Mouse (Mus musculus): ENCODE measurements at regions not wholly inside any gene's neighbourhood (a gene's known extent, or its start where the extent isn't known, plus 50 kb on each side); places are given as distances from the start of the nearest gene placed in this dataset.
"Not testable (repeated sequence)": the region's sequence is repeated elsewhere in the genome, so short reads cannot be mapped to it uniquely, and the experiment has no call there.

GRCm38 (mm10) chr12:27984261-27984841, 567.8 kb downstream of the Dcdc2c start:
- ATAC-seq (ENCODE audit: insufficient number of reproducible peaks, low FRiP score, low TSS enrichment) = no peak

DNA sequence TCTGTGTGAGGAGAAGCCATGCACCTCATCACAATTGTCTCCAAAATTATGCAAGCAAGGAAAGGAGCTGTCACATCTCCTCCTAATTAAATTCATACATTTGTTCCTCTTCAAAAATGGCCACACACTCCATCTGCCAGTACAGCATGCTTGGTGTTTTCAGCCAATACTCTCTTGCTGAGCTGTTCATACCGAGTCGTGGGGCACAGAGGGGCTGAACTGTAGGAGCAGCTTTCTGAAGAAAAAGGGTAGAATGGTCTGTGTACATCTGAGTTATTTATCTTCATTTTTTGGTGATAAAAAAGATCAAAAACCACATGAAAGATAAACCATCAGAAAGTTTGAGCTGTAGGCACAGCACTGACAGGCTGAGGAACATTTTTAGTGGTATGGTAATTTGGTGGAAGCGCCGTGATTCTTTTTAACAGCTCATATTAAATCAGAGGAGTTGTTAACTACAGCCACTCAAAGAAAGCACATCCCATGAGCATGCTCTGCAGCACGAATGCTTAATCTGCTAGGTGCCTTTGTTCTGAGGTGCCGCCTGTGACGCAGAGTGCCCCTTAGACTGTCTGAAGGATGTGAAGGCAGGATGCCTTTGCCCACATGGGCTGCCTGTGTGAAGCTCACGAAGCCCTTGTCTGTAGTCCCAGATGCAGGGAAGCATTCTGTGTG, 573.8 kb downstream of the Dcdc2c start:
- ATAC-seq (ENCODE audit: insufficient number of reproducible peaks, low FRiP score, low TSS enrichment) = no peak

DNA sequence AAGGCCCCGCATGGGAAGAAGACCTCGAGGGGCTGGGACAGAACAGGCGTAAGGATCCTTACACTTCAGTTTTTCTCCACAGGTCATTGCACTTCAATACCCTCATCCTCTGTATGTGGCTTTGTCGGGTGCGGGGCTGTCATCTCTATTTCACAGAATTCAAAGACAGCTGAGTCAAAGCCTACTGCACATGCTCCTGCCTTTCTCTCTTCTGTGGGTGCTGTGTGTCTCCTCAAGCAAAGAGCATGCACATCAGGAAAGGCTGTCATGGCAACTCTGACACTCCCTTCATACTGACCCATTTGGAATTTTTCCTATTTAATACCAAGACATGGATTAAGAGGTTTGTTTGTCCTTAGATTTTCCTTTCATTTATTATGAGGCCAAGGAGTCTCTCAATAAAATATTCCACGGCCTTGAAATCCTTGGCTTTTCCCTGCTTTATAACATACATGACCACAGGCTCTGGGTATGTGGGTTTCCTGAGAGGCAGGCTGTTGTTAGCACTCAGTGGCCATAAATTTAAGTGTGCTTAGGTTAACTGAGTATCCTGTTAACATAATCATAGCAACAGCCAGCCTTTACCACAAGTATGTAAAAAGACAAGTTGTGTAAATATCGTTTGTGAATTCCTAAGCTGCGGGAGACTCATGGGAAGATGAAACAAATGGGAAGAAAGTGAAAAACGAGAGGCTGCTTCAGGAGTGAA, 574.5 kb downstream of the Dcdc2c start:
- no peak for ATAC-seq (ENCODE audit: insufficient number of reproducible peaks, low FRiP score, low TSS enrichment)

DNA sequence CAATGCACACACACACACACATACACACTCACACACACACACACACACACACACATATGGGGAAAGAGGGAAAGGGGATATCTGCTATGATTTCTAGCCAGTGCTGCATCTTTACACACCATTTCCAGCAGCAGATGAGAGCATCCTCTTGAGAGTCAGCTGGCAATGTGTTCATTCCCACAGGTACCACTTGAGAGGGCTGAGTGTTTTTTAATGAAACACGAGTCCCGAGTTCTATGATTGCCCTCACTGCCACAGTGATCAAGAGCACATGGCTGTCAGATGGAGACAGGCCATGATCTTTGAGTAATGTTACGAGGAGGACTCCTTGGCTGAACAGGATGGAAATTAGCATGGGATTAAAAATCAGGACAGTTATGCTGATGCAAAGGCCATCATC, 589.3 kb downstream of the Dcdc2c start:
- no peak for ATAC-seq (ENCODE audit: insufficient number of reproducible peaks, low FRiP score, low TSS enrichment)

GRCm38 (mm10) chr12:27960064-27960463, 592.1 kb downstream of the Dcdc2c start:
- no peak for ATAC-seq (ENCODE audit: insufficient number of reproducible peaks, low FRiP score, low TSS enrichment)

DNA sequence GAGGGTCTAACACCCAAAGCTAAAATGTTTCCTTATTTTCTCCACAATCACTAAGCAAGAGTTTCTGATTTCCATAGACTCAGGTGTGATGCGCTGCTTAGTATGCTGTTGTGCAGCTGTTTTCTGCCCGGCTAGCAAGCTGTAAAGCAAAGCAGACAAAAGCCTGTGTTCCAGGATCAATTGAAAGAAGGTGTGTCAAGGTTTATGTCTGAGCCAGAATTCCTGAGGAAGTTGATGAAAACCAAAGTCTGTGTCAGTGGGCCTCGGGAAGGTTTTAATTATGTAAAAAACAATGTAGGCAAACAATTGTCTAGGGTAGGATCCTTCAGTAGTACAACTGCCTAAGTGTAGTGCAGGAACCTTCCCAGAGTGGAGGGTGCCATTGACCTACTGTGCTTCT, 604.6 kb downstream of the Dcdc2c start:
- ATAC-seq (ENCODE audit: insufficient number of reproducible peaks, low FRiP score, low TSS enrichment) = no peak

GRCm38 (mm10) chr12:27946866-27947459, 604.6 kb upstream of the Sox11 start:
- no peak for ATAC-seq (ENCODE audit: insufficient number of reproducible peaks, low FRiP score, low TSS enrichment)

- no peak for ATAC-seq (ENCODE audit: insufficient number of reproducible peaks, low FRiP score, low TSS enrichment)
Observed at GRCm38 (mm10) chr12:27945411-27945810, 603.0 kb upstream of the Sox11 start.

DNA sequence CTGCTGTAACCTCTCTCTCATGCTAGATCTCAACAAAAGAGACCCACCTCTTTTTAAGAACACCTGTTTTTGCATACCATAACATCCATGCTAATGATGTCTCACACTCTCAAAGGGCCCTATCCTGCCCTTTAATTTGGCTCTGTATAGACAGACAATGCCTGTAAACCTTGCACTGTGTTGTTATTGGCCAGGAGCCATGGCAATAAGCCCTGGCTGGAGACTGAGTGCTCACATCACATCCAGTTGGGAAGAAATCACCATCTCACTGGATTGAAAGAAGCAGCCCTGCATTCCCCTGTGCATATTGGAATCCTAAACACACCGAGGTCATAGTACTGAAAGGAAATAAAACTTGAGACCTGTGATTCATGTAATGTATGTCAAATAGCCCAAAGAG, 598.7 kb upstream of the Sox11 start:
- ATAC-seq (ENCODE audit: insufficient number of reproducible peaks, low FRiP score, low TSS enrichment) = no peak

DNA sequence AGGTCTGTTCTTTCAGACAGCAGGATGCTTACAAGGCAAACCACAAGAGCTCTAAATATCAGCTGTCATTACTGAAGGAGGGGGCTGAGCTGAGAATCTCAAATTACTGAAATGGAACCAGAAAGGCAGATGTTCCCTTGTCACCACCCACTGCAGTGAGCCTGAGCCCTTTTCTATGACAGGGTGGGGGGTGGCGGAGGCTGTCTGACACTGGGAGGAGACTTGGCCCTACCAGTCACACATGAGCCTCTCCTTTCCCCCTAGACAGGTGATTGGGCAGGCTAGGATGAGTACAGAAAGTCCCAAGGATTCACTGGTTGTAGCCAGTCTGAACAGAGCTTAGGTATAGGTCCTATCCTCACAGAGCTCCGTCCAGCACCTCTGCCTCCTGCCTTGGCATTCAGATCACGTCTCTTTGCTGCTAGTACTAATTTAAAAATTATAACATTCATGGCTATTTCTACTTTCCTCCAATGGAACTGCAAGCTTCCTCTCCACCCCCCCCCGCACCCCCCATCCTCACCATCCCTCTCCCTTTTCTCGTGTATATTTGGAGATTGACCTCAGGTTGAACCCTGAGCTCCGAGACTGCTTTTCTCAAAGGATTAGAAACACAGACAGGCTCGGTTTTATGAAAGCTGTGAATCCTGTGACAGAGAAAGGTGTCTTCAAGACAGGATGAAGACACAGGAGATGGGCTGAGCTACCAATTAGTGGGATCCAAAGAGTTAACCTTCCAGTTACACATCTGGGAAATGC, 590.2 kb upstream of the Sox11 start:
- no peak for ATAC-seq (ENCODE audit: insufficient number of reproducible peaks, low FRiP score, low TSS enrichment)

- ATAC-seq (ENCODE audit: insufficient number of reproducible peaks, low FRiP score, low TSS enrichment) = no peak
Observed at GRCm38 (mm10) chr12:27928366-27928963, 586.1 kb upstream of the Sox11 start.

DNA sequence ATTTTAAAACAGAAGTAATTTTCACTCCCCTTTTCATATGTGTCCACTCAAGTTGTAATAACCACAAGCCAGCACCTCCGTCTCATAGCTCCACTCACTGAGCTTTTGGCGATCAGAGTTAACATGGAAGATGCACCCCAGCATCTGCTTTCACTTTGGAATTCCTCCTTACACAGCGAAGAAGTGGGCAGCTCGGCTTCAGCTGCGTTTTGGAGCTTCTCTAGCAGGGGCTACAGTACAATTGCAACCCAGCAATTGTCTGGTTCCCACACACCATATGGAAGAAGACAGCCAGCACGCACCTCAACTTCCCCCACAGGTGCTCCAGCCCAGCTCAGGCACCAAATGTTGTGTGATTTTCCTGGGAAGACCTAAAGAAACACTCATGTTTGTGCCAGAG, 584.4 kb upstream of the Sox11 start:
- no peak for ATAC-seq (ENCODE audit: insufficient number of reproducible peaks, low FRiP score, low TSS enrichment)

GRCm38 (mm10) chr12:27920607-27921006, 578.2 kb upstream of the Sox11 start:
- ATAC-seq (ENCODE audit: insufficient number of reproducible peaks, low FRiP score, low TSS enrichment) = no peak

GRCm38 (mm10) chr12:27916401-27916920, 574.1 kb upstream of the Sox11 start:
- ATAC-seq (ENCODE audit: insufficient number of reproducible peaks, low FRiP score, low TSS enrichment) = no peak

DNA sequence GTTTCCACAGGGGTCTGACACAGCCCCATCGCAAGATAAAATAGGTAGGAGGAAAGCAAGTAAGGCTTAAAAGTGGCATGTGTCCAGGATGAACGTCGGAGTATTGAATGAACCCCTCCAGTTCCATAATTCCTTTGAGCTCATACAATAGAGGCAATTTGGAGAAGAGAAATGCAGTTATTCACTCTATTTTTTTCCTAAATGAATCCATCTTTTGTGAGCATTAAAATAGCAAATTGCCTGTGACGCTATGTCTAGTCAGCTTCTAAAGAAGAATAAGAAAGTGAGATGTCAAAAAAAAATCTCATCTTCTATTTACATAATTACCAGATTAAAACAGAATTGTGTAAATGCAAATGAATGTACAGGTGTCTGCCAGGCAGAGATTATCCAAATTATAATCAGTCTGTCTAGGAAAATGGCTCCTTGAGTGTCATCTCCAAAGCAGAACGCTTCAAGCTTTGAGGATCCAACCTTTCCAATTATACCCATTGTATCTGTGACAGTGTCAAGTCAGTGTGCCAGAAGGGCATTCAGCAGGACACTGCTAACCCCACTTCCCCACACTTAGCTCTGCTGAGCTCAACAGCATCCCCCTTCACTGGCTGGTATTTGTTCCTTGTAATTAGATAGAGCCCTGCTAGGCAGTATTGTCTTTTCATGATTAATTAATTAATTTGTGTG, 567.2 kb upstream of the Sox11 start:
- no peak for ATAC-seq (ENCODE audit: insufficient number of reproducible peaks, low FRiP score, low TSS enrichment)

GRCm38 (mm10) chr12:27896682-27897081, 554.3 kb upstream of the Sox11 start:
- not testable (repeated sequence) for ATAC-seq (ENCODE audit: insufficient number of reproducible peaks, low FRiP score, low TSS enrichment)

GRCm38 (mm10) chr12:27881720-27882119, 539.3 kb upstream of the Sox11 start:
- no peak for ATAC-seq (ENCODE audit: insufficient number of reproducible peaks, low FRiP score, low TSS enrichment)

DNA sequence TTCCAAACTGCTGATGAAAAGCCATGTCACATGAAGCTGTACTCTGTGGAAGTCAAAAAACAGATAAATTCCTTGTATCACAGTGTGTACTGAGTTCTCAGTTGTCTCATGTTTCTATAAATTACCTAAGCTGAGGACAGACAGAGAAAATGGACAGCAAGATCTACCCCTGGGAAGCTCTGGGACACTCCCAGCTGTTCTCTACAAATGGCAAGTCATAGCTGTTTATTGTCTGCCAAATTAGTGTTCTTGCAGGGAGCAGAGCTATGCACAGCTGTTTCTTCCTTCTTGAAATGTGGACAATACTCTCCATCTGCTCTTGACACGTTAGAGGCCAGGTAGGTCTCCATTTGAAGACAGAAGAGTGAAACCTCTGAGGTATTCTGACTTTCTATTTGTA, 524.0 kb upstream of the Sox11 start:
- no peak for ATAC-seq (ENCODE audit: insufficient number of reproducible peaks, low FRiP score, low TSS enrichment)

DNA sequence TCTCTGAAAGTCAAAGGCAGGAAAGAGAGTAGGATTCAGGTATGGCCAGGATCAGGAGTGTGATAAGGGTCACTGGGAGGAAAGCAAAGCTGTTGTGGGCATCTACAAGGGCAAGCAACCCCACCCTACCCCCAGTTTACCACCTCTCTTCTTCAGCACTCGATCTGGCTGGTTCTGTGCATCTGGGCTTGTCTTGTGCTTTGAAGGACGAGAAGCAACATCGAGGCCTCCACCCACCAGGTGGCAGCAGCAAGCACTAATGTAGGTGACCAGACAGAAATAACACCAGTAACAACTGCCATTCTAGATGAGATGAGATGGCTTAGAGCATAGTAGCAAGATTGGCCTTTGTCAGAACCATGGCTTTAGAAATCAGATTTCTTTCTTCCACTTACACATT, 507.2 kb upstream of the Sox11 start:
- ATAC-seq (ENCODE audit: insufficient number of reproducible peaks, low FRiP score, low TSS enrichment) = no peak

GRCm38 (mm10) chr12:27849099-27849498, 506.7 kb upstream of the Sox11 start:
- ATAC-seq (ENCODE audit: insufficient number of reproducible peaks, low FRiP score, low TSS enrichment) = no peak

Data from cerebellum, adult (tissue).